Mouse (Mus musculus) lung, postnatal 25 days (tissue): ENCODE data around the gene Wnt9a.
"Not testable (repeated sequence)": the region's sequence is repeated elsewhere in the genome, so short reads cannot be mapped to it uniquely, and the experiment has no call there.

Source experiments
- DNase-seq: peaks from one replicate; pipeline ENCODE4 v3.0.0; 2022; ENCODE audit warnings: low spot score

Gene Wnt9a

DNA sequence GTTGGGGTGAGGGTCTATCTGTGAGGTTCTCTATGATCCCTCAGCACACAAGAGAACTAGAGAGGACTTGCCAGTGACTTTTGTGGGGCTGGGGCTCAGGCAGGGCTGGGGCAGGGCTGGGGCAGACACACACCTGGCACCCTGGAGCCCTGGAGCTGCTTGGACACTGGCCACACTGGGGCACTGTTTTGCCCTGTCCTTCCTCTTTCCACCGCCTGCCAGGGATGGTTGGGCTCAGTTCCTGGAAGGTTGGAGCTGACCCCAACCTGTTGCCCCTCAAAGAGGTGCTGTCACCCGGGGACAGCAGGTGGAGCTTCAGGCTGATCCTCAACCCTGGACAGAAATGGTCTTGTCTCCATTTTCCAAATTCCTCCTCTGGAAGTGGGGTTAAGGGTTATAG, 29.2 kb downstream of the Wnt9a start:
- no peak for DNase-seq

DNA sequence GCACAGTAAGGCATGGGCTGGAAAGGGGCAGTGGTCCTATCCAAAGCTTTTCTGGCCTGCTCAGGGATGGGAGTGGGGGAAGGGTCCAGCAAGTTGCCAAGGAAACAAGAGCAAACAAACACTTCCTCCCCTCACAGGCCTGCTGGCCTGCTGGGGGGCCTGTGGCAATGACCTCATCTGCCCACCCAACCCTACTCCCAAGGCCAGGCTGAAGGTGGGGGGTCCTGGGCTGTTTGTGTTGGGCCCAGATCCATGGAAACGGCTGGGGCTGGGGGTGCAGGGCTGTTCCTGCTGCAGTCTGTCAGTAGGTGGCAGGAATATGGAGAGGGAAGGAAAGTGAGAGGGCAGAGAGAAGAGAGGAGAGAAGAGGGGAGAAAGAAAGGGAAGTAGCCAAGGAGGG, 29.7 kb downstream of the Wnt9a start:
- no peak for DNase-seq

DNA sequence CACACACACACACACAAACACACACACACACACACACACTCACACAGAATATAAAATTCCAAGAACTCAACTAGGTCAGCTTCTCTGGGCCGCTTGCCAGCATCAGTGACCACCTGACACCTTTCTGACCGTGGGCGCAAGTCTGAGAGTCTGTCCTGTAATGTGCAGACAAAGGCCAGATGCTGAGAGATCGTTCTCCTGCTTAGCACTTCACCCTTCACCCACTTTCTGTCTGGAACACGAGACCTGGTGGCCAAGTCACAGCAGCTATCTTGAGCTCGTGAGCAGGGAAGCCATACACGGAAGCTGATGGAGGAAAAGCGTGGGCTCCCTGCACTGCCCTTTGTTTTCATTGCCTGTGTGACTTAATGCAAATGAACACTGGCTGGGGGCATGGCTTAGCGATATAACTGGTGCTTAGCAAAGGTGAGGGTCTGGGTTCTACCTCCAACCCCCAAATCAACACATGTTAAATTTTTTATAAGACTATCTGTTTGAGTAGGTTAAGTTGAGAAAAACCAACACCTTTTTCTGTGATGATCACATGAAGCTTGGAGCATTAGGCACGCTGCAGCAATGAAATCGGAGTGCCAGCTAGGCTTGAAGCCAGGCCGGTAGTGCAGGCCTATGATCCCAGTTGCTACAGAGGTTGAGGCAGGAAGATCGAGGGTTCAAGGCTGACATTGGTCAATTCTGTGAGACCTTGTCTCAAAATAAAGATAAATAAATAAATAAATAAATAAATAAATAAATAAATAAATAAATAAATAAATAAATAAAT, 31.4 kb downstream of the Wnt9a start:
- DNase-seq, result no peak

DNA sequence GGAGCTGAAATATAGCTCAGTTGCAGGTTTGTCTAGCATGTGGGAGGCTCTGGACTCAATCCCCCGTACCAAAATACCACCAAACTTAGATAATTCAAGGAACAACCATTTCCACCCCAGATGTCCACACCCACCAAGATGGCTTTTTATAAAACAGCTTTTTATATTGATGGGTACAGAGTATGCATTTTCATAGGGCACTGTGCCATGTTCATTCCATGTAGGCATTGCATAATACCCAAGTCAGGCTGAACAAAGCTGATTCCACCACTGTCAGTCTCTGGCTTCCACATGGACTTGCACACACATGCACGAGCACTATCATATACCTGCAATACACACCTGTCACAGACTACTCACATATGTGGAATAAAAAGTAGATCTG, 32.0 kb downstream of the Wnt9a start:
- no peak for DNase-seq

DNA sequence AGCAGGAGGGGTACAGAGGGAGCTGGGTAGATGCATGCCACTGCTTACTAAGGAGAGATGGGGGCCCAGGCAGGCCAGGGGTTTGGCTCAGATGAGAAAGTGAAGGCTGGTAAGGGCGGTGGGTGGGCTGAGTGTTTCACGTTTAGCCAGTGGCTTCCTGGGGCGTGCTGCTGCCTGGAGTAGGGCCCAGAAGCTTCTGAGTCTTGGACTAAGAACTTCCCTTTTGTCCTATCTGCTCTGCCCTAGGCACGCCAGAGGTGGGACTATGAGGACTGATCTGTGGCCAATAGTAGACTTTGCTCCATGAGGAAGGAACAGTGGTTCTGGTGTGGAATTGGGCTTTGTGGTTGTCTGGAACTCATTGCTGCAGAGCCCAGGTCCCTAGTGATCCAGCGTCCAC, 36.2 kb downstream of the Wnt9a start:
- no peak for DNase-seq

DNA sequence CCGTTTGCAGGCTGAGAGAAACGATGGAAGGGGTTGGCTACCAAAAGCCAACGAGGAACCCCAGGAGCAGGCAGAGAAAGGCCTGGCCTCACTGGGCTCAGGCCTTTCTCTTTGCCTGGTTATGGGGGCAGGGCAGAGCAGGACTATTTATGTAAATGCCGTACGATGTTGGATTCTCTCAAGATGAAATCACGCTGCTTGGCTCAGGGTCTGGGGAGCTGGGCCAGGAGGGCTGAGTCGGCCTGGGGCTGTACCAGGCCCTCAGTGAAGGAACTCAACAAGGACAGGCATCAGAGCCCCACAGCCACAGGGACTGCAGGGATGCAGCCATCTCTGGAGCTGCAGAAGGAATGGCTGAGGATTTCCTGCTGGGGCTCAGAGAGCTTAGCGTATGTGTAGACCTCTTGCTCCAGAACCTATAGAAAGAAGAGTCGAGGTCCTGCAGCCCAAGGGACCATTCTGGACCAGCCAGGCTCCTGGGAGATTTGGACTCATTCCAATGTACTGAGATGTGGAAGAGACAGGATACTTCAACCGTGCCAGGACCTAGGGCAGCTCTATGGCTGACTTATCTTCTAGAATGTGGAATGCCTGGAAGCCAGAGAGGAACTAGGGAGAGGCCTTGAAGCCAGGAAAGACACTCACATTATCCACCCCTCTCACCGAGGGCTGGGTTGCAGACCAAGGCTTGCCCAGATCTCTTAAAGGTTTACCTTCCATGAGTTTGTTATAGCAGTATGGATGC, 39.6 kb downstream of the Wnt9a start:
- peak; percentile 56 for DNase-seq

DNA sequence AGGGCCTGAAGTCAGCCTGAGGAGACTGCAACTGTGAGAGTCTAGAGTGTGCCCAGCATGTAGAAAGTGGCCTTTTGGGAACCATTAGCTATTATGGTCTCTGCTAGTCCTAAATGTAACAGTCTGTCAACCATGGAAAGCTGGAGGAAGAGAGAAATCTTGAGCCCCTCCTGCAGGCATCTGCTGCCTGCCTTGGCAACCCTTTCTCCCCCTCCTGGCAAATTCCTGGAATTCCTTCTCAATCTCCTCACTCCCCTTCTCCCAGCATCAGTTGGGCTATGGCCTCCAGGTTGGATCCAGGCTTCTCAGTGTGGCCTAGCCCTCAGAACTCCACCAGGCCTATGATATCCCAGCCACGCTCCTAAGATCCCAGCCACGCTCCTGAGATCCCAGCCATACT, 43.6 kb downstream of the Wnt9a start:
- no peak for DNase-seq

DNA sequence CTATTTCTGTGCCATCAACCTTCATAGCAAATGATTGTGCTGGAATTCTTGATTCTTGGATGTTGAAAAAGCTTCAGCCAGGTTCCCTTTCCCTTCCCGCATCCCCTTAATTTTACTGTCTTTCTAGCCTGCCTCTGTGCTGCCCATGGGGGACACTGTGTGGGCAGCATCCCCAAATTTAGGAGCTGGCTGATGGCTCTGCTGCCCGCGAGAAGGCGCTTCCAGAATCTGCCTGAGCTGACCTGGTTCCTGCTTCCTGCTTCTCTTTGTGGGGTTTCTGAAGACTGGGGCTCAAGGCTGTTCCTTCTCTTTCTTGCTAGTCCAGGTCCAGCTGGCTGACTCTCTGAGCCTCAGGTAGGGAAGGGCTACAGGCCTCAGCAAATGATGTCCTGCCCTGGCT, 48.1 kb downstream of the Wnt9a start:
- DNase-seq, result no peak

DNA sequence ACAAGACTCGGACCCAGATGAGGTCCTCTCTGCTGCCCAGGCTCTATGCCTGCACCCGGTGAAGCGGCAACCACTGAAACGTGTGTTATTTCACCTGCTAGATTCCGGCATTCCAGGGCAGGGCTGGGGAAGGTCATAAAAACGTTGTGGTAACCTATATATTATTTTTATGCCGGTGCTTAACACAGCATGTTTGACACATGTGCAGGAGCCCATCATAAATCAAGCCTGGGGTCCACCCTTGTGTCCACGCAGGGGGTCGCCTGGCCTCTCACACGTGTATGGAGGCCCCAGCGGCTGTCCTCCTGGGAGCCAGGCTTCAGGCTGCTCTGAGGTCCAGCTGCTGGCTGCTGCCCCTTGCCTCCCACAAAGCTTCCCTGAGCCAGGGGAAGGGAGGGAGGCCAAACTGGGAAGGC, 50.2 kb downstream of the Wnt9a start:
- DNase-seq, result no peak

DNA sequence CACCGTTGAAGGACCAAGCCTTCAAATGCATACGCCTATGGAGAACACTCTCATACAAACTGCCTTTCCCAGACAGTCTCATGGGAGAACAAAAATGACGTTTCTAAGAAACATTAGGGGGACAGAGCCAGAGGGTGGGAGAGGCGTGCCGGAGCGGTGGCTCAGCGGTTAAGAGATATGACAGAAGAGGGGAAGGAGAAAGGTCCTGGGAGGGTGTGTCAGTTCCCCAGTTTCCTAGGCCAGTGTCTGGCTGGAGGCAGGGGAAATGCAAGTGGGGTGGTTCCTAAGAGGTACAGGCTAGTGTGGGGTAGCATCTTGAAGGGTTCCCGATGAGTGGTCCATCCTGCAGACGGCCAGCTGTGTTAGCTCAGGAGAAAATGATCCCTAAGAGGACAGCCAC, 54.6 kb downstream of the Wnt9a start:
- no peak for DNase-seq

DNA sequence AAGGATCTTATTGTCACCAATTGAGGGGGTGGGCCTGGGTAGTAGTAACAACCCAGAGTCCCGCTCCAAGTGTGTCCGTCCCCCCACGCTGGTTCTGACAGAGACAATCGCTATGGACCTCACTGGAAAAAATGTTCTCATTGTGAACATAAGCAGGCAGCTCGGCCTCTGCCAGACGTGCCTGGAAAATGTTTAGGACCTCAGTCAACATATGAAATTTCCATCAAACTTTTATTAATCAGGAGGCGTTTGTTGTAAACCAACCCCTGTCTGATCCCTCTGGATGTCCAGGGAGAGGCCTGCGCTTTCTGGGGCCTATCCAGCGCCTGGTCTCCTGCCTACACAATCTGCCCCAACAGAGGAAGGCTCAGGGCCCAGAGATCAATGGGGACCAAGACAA, 57.3 kb downstream of the Wnt9a start:
- no peak for DNase-seq

DNA sequence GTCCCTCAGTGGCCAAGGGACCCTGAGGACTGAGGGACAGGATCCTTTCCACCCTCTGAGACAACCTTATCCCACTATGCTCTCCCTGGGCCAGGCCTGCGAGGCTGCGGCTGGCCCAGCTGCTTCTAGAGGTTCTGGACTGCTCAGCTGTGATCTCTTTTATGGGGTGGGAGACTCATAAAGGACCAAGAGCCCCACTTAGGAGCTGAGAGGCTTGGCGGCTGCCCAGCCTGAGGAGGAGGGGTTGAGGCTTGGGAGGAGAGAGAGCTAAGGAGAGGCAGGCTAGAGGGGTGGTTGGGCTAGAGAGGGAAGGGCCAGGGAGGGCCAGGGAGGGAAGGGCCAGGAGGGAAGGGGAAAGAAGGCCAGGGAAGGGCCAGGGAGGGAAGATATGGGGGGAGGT, 57.7 kb downstream of the Wnt9a start:
- no peak for DNase-seq

DNA sequence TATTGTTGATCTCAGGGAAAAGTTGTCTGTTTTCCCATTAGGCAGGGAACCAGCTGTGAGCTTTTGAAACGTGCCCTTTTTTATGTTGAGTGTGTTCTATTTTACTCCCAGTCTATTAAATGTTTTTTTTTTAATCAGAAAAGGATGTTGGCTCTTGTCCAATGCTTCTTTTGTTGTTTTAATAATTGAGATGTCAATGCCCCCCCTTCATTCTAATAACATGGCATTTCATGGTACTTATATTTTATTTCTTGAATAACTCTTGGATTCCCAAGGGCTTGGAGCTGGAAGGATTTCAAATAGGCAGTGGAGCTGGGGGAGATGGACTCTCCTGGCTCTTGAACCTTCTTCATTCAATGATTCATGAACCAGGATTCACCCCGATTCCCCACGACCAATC, 59.3 kb downstream of the Wnt9a start:
- DNase-seq, result no peak

DNA sequence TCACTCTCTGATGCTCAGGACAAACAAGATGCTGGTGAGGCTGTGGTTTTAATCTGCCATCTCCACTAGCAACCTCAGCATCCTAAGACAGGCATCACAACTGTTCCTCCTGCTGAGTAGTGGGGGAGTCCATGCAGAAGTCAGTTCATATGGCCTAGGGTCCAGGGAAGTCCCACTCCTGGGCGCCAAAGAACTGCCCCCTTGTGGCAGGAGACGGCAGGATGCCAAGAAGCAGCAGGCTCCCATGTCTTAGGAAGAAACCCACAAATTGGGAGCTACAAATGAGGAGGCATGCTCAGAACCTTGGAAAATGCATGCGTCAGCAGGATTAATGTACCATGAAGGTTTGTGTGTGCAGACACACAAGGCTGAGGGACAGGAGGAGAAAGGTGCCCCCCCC, 59.9 kb downstream of the Wnt9a start:
- DNase-seq, result no peak

DNA sequence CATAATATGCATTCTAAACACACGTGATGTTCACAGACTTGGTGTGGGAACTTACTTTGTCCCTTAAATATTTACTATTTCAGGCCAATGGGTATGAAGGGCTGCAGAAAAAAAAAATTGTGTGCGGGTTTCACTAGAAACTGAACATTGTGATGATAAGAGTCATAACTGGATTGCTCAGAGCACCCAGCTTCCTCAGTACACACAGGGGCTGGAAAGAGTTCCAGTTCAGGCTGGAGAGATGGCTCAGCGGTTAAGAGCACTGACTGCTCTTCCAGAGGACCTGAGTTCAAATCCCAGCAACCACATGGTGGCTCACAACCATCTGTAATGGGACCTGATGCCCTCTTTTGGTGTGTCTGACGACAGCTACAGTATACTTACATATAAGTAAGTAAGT, 61.2 kb downstream of the Wnt9a start:
- DNase-seq, result not testable (repeated sequence)

DNA sequence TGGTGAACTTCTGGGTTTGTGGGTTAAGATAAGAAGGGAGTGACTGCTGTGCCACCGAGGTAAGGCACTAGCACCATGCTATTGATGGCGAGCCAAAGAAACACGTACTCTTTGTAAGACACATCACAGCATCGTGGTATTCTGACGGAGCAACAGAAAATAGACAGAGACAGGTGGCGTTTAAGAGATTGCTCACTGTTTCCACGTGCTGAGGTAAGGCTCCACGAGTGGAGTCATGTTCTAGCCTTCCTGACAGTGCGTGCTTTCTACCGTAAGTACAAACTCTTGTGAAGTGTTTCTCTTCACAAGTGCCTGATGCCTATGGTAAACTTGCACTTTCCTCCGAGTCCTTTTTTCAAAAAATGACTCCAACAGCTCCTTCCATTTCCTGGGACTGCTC, 63.1 kb downstream of the Wnt9a start:
- DNase-seq, result no peak

DNA sequence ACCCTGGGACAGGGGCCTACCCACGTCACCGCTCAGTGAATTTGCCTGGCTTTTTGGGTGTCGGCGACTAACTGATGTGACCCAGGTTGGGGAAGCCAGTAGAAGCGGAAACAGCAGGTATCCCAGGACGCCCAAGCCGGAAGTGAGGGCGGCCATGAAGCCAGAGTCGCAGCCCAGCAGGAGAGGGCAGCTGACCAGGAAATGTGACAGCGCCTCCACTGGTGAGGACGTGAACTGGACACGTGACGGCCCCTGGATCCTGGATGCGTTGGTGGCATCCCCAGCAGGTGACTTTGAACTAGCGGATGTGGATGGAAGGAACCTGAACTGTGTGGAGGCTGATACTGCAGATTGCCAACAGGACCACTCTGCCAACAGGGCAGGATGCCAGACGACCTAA, 68.7 kb downstream of the Wnt9a start, which contains the start of gene Prss38:
Gene Prss38 (minus strand): TSS at position 183 of the 400 bp plus-strand sequence.
- no peak for DNase-seq

DNA sequence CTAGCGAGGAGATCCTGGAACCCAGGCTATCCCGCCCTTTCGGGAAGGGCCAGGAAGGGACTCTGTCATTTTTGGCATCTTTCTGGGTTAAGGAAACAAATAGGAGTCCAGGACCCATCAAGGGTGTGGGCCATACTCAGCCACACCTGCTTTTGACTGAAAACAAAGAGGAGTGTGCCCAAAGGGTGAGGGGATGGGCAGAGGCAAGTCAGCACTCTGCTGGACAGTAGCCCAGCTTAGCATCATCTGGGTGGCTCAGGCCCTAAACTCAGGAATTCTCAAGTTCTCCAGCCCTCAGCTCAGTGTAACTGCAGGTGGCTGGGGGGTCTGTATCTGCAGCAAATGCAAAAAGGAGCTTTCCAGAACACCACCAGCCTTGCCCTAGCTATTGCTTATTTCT, 71.3 kb downstream of the Wnt9a start:
- no peak for DNase-seq

DNA sequence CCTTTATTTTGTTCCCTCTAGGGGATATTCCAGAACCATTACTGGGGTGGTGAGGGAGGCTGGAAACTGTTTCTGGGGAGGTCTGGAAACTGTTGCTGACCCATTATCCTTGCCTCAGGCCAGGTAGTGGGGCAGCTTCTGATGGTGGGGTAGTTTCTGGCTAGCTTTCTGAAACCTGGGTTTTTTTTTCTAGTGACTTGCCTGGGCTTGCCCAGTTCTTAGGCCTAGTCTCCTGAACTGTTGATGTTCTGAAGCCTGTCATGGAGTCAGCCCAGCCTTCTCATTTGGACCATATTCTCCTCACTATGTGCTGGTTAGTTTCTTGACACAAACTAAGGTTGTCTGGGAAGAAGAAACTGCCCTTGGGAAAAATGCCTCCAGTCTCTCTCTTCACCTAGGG, 72.8 kb downstream of the Wnt9a start:
- DNase-seq, result no peak
